Mouse (Mus musculus) right cerebral cortex, adult 2 months (tissue): ENCODE measurements at regions not wholly inside any gene's neighbourhood (a gene's known extent, or its start where the extent isn't known, plus 50 kb on each side); places are given as distances from the start of the nearest gene placed in this dataset.

Experiments
- DNase-seq, 2 experiments: peaks; one replicate each; pipeline ENCODE4 v3.0.0; 2021 to 2022; ENCODE audit warnings: low spot score in 2 of 2

- DNase-seq = peak; percentile 24 to 33
Observed at GRCm38 (mm10) chr15:51392449-51393405, 2492.0 kb upstream of the Gm7489 start.

DNA sequence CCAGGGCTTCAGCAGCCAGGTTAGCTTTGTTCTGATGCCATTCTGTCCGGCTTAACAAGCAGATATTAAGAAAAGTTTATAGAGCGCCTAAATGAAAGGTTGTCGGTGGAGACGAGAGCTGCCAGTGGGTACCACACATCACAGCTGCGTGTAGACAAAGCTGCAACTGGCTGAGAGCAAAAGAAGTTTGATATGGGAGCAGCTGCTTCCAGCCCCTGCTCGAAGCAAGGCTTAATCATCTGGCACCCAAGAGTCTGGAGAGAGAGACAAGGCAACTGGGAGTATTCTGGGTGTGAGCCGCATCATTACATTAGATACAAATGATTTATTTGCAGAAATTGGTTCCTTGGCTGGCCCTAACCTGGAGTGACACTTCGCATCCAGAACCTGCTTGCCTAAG lies 2488.7 kb upstream of the Gm7489 start:
- no peak for DNase-seq

DNA sequence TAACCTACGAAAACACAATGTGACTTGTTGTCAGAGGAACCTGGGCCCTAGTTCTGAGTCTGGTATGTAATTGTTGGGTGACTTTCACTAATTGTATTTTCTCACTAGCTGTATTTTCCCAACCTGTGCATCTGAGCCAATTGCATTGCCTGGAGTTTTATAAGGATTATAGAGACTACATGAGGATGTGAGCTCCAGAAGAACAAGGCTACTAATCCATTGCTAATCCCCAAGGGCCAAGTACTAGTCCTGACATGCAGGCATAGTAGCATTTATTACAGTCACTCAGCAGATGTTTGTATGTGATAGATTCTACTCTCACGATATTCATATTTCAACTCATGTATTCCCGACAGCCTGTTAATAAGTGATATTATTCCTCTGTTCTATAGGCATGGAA lies 2481.1 kb upstream of the Gm7489 start:
- DNase-seq = no peak

DNA sequence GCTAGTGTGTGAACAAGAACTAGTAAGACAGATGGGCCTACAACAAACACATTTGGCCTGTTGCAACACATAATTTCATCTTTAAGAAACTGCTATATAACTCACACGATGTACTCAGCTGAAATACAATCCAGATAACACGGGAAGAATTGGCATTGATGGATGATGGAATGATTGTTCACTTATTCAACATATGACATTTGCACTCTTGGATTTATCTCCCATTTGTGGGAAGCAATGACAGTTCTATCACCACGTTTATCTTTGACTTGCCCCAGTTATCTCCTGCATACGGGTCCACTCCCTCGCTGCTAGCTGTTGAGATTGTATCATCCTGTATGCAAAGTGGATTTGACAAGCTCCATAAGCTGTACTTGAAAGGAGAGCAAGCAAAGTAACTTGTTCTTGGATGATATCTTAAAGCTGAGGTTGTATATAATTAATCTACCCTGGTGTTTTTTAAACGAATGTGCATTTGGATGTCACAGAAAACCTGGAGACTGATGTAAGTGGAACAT lies 2474.9 kb upstream of the Gm7489 start:
- no peak for DNase-seq

DNA sequence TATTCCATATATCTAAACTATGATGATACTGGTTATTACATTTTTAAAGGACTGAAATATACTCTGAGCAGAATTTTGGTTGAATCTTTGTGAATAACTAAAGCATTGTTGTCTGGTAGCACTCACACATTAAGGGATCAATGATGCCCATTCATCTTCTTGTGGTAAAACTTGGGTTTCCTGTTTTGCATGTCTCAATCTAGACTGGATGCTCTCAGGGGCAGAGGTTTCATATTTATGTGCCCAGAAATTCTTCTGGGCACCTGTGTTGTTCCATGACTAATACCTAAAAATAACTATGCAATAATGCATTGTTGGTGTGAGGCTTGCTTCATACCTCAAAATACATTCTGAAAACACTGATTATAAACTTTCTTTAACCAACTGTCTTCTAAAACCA lies 2472.7 kb upstream of the Gm7489 start:
- no peak for DNase-seq

- no peak for DNase-seq
Observed at GRCm38 (mm10) chr15:51442606-51443005, 2442.1 kb upstream of the Gm7489 start.

GRCm38 (mm10) chr15:51469895-51470294 lies 2414.8 kb upstream of the Gm7489 start:
- no peak for DNase-seq

DNA sequence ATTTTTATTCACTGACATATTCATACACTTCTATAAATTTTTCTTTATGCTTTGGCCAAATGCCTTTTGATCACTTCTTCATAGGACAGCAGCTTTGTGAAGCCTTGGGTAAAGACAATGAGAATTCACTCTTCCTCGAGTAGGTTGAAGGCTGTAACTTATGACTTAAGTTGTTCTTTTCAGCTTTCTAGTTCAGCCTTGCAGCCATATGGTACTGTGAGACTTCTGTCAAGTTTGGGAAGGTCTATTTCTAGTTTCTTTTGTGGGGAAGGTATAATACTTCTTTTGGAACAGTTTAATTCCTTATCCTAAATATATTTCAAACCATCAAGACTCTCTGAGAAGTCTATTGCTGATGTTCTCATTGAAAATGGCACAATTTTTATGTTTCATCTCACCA lies 2413.6 kb upstream of the Gm7489 start:
- DNase-seq = no peak

DNA sequence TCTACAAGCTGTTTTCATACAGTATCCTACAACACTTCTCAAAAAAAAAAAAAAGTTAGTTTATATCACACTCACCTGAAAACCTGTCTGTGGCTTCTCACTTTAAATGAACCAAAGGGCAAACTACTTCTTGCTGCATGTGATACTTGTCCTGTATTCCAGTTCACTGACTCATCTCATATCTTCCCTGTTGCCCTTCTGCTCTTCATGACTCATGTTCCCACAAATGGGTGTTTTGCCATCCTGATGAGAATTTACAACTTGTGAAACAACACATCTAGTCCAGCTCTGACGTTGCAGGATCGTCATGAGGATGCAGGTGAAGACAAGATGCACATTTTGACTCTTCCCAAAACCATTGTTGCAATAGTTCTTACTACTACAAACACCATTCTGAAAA lies 2412.7 kb upstream of the Gm7489 start:
- peak; percentile 10 to 13 for DNase-seq

DNA sequence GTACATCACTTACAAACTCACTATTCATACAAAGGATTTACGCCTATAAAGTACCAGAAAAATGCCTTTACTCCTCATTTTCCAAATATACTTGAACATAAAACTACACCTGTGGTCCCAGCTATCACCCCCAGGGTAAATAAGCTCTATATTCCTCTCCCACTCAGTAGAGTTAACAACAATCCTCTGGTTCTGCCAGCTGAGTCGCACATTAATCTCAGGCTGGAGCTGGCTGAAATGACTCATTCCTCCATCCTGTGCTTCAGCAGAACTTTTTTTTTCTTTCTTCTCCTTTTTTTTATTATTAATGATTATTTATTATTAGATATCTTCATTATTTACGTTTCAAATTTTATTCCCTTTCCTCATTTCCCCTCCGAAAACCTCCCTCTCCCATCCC lies 2402.8 kb upstream of the Gm7489 start:
- DNase-seq = no peak

- DNase-seq = no peak
Observed at GRCm38 (mm10) chr15:51484207-51484606, 2400.5 kb upstream of the Gm7489 start.

DNA sequence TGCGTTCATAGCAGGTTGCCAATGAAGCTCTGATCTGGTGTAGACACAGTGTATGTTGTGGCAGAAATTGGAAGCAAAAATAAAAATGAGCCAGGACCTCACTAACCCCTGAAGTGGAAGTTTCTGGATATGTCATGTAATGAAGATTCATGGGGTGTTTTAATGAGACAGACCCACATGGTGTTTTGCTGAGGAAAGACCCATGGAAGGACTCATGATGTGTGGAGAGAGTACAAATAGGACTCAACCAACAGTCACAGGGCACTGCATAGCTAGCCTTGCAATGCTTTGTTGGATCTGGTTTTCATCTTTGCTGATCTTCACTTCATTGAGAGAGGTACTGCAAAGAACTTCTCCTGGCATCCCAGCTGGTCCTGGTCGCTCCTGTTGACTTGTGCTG lies 2399.2 kb upstream of the Gm7489 start:
- DNase-seq = no peak

DNA sequence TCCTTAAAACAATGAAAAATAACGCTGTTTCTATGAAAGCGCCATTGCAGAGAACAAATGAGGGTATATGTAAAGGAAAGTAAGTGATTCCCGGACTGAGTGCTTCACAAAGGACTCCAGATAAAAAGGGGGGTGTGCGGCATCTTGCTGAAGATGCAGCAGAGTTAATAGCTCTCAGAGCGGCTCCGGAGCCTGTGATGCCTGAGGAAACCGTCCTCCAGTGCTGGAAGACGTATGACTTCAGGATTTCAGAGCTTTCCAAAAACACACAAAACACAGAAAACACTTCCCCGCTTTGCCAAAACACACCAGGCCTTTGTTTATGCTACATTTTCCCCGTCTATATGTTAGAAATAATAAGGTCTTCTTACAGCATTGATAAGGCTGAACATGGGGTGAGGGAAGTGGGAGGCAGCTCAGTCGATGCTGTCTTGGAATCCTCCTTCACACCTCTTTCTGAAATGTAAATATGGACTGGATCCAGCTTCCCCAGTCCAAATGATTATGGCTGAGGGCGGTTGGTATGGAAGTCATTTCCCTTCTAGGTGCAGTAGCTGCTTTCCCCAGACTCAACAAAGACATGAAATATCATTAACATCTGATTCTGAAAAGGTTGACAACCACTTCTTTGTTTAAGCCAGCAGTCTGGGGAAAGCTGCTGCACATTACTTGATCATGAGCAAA lies 2382.5 kb upstream of the Gm7489 start:
- no peak for DNase-seq

DNA sequence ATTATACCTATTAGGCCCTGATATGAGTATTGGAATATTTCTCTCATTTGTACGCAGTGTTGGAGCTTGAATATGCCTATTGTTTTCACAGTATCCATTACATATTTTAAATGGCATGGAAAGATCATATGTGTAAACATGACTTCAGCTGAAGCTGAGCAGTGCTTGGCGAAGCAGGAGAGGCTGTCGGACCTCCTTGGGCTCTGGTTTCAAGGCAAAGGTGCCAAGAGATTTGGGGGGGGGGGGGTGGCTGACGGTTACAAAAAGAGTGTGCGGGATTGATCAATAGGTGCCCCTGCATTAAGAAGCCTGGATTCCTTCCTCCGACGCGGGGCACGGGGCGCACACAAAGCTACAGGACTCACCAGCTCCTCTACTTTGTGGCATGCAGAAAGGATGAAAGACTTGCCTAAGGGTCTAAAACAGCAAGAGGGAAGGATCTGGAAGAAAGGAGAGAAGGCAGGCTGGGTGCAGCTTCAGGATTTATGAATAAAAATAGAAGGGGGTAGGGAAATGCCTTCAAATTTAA lies 2381.9 kb upstream of the Gm7489 start:
- no peak for DNase-seq

- DNase-seq = no peak
Observed at GRCm38 (mm10) chr15:51503341-51503740, 2381.4 kb upstream of the Gm7489 start.

- DNase-seq = no peak
Observed at GRCm38 (mm10) chr15:51504016-51504760, 2380.5 kb upstream of the Gm7489 start.

DNA sequence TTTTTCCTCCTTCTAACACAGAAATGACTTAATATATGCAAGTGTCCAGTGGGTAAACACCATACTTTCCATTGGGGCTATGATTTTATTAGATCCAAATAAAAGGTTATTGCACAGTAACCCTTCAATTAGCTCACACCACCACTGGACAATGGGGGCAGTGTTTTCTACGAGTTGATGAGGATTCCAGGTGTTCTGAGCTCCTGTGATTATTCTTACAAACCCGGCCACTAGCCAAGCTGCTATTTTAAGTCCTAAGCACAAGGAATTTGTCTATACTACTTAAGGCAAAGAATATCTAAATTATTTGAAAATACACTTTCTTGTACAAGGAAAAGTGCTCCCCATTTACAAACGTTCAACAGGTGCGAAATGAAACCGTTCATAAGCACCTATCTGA lies 2379.9 kb upstream of the Gm7489 start:
- no peak for DNase-seq

GRCm38 (mm10) chr15:51507126-51507525 lies 2377.6 kb upstream of the Gm7489 start:
- no peak for DNase-seq

GRCm38 (mm10) chr15:51511319-51511718 lies 2373.4 kb upstream of the Gm7489 start:
- no peak for DNase-seq

GRCm38 (mm10) chr15:51536317-51536716 lies 2348.4 kb upstream of the Gm7489 start:
- DNase-seq = no peak

DNA sequence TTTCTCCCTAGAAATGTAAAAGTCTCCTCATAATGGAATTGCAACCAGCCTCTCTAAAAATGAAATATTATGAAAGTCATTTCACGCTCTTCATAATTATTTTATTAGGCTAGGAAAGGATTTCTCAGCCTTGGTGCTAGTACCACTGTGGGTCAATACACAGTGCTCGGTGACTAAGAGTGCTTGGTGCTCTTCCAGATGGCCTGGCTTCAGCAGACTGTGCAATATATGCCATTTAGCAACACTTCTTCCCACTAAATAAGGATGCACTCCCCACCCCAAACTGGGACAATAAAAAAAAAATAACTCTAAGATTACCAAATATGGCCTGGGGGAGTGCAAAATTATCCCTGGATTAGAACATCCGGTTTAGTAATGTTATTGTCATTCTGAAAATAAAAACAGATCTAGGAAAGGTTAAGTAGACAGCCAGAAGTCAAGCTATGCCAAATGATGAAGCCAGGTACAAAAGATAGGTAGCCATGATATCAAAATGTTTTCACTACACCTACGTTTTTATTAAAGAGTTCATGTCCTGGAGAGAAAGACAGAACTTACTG lies 2333.4 kb upstream of the Gm7489 start:
- DNase-seq = no peak

DNA sequence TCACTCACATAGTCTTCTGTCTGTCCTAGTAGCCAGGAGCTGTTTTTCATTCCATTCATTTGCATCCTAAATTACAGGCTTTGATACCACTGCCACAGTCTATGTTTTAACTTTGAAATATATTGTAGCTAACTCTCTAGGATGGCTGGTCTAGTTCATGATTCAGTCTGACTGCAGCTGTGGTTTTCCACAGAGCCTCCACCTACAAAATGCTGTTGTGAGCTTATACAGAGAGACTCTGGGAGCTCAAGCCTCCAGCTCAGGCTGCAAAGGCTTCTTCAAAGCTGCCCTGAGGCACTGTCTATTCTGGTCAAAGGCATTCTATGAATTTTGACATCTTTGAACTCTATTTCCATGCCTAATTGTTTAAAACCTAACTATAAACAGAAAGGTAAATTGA lies 2326.5 kb upstream of the Gm7489 start:
- DNase-seq = no peak
